Mouse (Mus musculus): ENCODE data around the gene Olfr1177-ps. TPM values are rescaled to one million over a fixed set of nuclear protein-coding genes. Genes with fewer than 3 reads are reported as not detected.

Gene Olfr1177-ps
- total RNA-seq (2021), result not detected
- long read RNA-seq, experiment 1, result 0 reads
- long read RNA-seq, experiment 2, result 0 reads

DNA sequence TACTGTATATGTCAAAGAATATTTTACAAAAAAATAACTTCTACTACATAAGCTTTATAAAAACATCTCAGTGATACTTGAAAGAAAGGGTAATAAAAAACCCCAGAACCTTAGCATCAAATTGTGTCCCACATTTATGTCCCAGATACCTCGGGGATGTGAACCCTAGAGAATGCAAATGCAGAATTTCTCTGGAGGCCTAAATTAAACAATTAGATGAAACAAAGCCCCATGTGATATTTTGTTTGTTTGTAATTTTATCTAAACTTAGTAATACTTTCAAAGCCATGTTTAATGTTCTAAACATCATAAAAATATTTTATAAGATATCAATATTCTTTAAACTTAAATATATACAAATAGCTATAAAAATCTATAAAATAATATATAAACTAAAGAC lies at the start of gene Olfr1177-ps:
Gene Olfr1177-ps, minus strand, starts transcription at position 101 of the 400 bp plus-strand sequence.
- no peak for DNase-seq (ENCODE audit: low spot score)

DNA sequence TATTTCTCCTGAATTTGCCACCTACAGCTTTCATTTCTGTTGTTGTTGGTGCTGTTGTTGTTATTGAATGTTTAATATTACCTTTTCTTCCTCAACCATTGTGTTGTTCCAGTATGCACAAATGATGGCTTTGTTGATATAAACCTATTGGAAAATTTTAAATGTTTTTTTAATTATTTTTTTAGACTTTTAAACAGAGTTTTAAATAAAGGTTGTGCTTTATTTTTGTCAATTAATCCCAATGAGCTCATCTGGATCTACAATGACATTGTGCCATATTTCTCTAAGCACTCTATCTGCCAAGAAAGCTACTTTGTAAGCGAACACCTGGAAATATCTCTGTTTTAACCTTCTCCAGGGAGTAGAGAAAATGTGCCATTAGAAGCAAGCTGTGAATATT lies 40.5 kb upstream of the Olfr1177-ps start, which contains the start of gene Olfr1178:
Gene Olfr1178, plus strand, starts transcription at position 301 of the 400 bp plus-strand sequence.
- DNase-seq (ENCODE audit: low spot score), result no peak

DNA sequence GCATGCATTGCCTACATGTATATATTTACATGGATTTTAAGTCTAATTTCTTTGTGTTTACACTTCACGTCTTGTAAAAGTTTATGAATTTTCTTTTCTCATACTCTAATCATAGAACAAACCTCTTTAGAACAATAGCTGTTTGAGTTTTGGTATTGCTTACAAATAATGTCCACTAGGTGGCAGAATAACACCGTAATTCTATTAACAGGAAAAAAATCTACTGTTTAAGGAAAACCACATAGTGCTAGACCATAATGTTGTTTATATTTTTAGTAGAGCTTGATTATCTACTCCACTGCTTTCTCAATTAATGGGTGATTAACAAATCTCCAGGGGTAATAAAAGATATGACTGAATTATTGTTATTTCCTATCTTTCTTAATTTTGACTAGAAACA lies 10.0 kb upstream of the Olfr1177-ps start:
- DNase-seq (ENCODE audit: low spot score), result no peak

DNA sequence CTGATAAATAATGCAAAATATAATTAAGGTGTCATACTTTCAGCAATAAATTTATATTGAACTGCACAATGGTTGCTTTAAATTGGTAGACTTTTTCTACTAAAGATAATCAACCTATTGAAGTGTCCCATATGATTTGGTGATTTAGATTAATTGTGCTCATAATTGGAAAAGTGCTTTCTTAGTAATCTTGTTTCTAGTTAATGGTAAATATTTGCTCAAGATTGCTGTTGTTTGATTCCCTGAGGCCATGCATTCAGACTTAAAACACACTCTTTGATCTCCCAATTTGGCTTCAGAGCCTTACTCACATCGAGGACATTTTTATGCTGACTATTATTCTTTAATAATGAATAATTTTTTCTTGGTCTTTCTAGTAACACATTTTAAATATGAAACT lies 9.9 kb downstream of the Olfr1177-ps start, which contains the start of gene Olfr1176:
Gene Olfr1176, plus strand, starts transcription at position 301 of the 400 bp plus-strand sequence.
- no peak for DNase-seq (ENCODE audit: low spot score)

DNA sequence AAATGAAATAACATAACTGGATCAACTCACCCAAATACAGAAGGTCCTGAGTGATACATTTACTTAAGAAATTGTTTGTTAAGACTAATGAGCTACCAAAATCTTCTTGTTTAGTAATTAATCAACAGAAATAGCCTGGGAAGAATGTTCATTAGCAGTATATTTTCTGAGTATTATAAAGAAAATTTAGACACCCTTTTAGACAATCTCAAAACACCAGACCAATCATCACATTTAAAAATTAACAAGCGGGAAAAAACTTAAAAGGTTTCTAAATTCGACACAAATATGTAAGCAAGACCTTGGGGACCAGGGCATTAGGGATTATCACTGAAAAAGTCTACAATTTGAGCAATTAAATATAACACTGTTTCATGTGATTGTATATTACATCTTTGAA lies 19.2 kb downstream of the Olfr1177-ps start, which contains the start of gene Olfr1175-ps:
Gene Olfr1175-ps, minus strand, starts transcription at position 101 of the 400 bp plus-strand sequence.
- no peak for DNase-seq (ENCODE audit: low spot score)

- DNase-seq (ENCODE audit: low spot score), result no peak
Observed at GRCm38 (mm10) chr2:88315035-88315434, 31.3 kb downstream of the Olfr1177-ps start, which contains the start of gene Olfr1174-ps. Olfr1174-ps (minus strand) TSS chr2:88315135.

Other genes with a start within 250 kb of the Olfr1177-ps start
- gene Olfr1166, start 218.2 kb downstream of the Olfr1177-ps start, total RNA-seq (2021), result not detected
- not detected for gene Olfr1167, start 191.3 kb downstream of the Olfr1177-ps start, total RNA-seq (2021)
- not detected for gene Olfr1168, start 164.6 kb downstream of the Olfr1177-ps start, total RNA-seq (2021)
- not detected for gene Olfr1170, start 118.2 kb downstream of the Olfr1177-ps start, total RNA-seq (2021)
- not detected for gene Olfr1173, start 66.6 kb downstream of the Olfr1177-ps start, total RNA-seq (2021)
- not detected for gene Olfr1174-ps, start 31.4 kb downstream of the Olfr1177-ps start, total RNA-seq (2021)
- not detected for gene Olfr1175-ps, start 19.3 kb downstream of the Olfr1177-ps start, total RNA-seq (2021)
- gene Olfr1176, start 9.8 kb downstream of the Olfr1177-ps start, total RNA-seq (2021), result not detected
- not detected for gene Olfr1178, start 40.6 kb upstream of the Olfr1177-ps start, total RNA-seq (2021)
- gene Olfr1179, start 60.0 kb upstream of the Olfr1177-ps start, total RNA-seq (2021), result not detected
- gene Olfr1180, start 72.7 kb upstream of the Olfr1177-ps start, total RNA-seq (2021), result not detected
- gene Olfr1181, start 79.7 kb upstream of the Olfr1177-ps start, total RNA-seq (2021), result not detected
- gene Gm13757, start 102.6 kb upstream of the Olfr1177-ps start, total RNA-seq (2021), result not detected
- gene Olfr1183, start 108.4 kb upstream of the Olfr1177-ps start, total RNA-seq (2021), result not detected
- gene Olfr1184, start 137.1 kb upstream of the Olfr1177-ps start, total RNA-seq (2021), result not detected
- gene Olfr1185-ps1, start 146.8 kb upstream of the Olfr1177-ps start, total RNA-seq (2021), result not detected
- gene Olfr1186, start 172.1 kb upstream of the Olfr1177-ps start, total RNA-seq (2021), result not detected
- gene Olfr1188, start 210.4 kb upstream of the Olfr1177-ps start, total RNA-seq (2021), result not detected
- gene Olfr1189, start 240.0 kb upstream of the Olfr1177-ps start, total RNA-seq (2021), result not detected

All from gastrocnemius, adult 18-20 months (tissue).